Mouse (Mus musculus) spleen, postnatal 0 days (tissue): Measurements from ENCODE around the gene Fam13a. TPM values are rescaled to one million over a fixed set of nuclear protein-coding genes. Genes with fewer than 3 reads are reported as not detected.

Source experiments
- polyA plus RNA-seq: library from polyadenylated mRNA; unstranded; fragments of >200 nt; fragmentation: Nextera tagmentation; extraction: Ambion mirVana; gene quantifications from 2 replicates; pipeline ENCODE4 v1.2.1, GENCODE M21; 2015

Fam13a gene
- 2.7 and 2.9 TPM in 2 replicates for polyA plus RNA-seq

DNA sequence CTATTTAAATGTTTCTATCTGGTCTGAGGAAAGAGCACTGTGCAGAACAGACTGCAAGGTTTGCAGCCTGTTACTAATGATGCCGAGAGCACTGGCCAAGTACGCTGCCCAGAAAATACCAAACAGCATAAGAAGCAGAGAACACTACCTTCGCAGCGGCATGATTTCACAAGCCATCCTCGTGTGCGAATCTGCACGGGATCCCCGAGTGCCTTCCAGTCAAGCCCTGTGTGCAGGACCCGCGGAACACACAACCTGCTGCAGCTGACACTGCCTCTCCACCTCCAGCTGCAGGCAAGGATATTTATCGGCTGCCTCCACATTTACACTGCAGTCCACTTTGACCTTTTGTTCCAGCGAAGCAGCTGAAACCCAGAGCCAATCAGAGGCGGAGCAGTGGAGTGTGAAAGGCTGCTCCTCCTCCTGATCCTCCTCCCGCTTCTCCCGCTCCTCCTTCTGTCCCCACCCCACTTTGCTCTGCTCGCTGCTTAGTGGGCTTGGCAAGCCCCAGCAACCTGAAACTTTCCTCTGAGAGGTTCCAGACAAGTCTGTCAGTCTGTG lies at the start of gene Fam13a:
Fam13a (minus strand) TSS at position 386 of the 561 bp plus-strand sequence.

GRCm38 (mm10) chr6:58906852-58907261 lies 117.5 kb downstream of the Fam13a start, which contains the start of gene Nap1l5:
Gene Nap1l5 (minus strand): TSS chr6:58907076.

Other genes starting within 250 kb of the Fam13a start
- 1.9 and 3.5 TPM in 2 replicates for gene Herc3, start 193.1 kb downstream of the Fam13a start, polyA plus RNA-seq
- 0.12 and 0.24 TPM in 2 replicates for gene Nap1l5, start 117.5 kb downstream of the Fam13a start, polyA plus RNA-seq
- gene Tigd2, start 184.3 kb upstream of the Fam13a start, polyA plus RNA-seq, result 7.8 and 9.9 TPM in 2 replicates